Mouse (Mus musculus) spleen, adult 2 months (tissue): ENCODE measurements around the gene Fth1. TPM values are rescaled to one million over a fixed set of nuclear protein-coding genes. Genes with fewer than 3 reads are reported as not detected.
A peak's percentile ranks its signal among the peaks of the same experiment; 100 is the strongest.

ENCODE experiments used
- DNase-seq, 2 experiments: peaks; one replicate each; pipeline versions ENCODE4 v3.0.0 to v3.0.0-alpha.2; 2012 to 2021; ENCODE audit warnings: low spot score in 2 of 2, low read depth in 1 of 2
- H3K27ac ChIP-seq: fragments of 200-500 bp; 2 replicates; pipeline ENCODE4 v1.5.1; 2012; ENCODE audit warnings: low read length, inconsistent platforms; ENCODE audit not compliant: insufficient read depth
- H3K27me3 ChIP-seq: fragments of 200-500 bp; 2 replicates; pipeline ENCODE4 v1.6.1; 2012; ENCODE audit warnings: mild to moderate bottlenecking, moderate library complexity, low read length, inconsistent platforms; ENCODE audit not compliant: control insufficient read depth, insufficient read depth
- H3K36me3 ChIP-seq: fragments of 200-500 bp; 2 replicates; pipeline ENCODE4 v1.6.1; 2012; ENCODE audit warnings: mild to moderate bottlenecking, low read length, inconsistent platforms; ENCODE audit not compliant: control insufficient read depth, insufficient read depth
- H3K4me1 ChIP-seq: fragments of 200-500 bp; 2 replicates; pipeline ENCODE4 v1.6.1; 2011; ENCODE audit warnings: inconsistent platforms; ENCODE audit not compliant: control insufficient read depth, insufficient read depth, insufficient read length
- H3K4me3 ChIP-seq: fragments of 200-500 bp; 2 replicates; pipeline ENCODE4 v1.5.1; 2011; ENCODE audit warnings: mild to moderate bottlenecking, inconsistent platforms; ENCODE audit not compliant: insufficient read depth, insufficient read length; ENCODE audit errors: extremely low read depth
- CTCF ChIP-seq: fragments of 200-500 bp; IDR thresholded peaks from 2 replicates; pipeline ENCODE4 v1.5.1; 2011; ENCODE audit warnings: mild to moderate bottlenecking, inconsistent platforms; ENCODE audit not compliant: insufficient read depth, insufficient read length, insufficient replicate concordance; ENCODE audit errors: extremely low read depth
- POLR2A ChIP-seq: fragments of 200-500 bp; IDR thresholded peaks from 2 replicates; pipeline ENCODE4 v1.6.1; 2011; ENCODE audit warnings: low read depth, low read length, inconsistent platforms
- WGBS: fragments of 180-500 bp; shearing (Covaris S2); methylation state at CpG from one replicate; pipeline ENCODE4 v1.1.7; 2018; 5-methylcytosine and 5-hydroxymethylcytosine counted together
- polyA plus RNA-seq: library from polyadenylated mRNA; depleted of rRNA; stranded (reverse); fragments of >200 nt; gene quantifications from 2 replicates; pipeline ENCODE4 v1.2.3, GENCODE M21; 2012

The Fth1 gene
- polyA plus RNA-seq, 1 experiment, result 3,609 TPM

- H3K4me1 ChIP-seq, result no peaks in the 10 kb centered on the region
- no peaks in the 10 kb centered on the region for H3K36me3 ChIP-seq
- 31% methylated on average over 3 of the region's 3 CpGs for WGBS
- no peaks in the 10 kb centered on the region for H3K27me3 ChIP-seq
- DNase-seq, result no peak
- no peak overlapping the region for H3K4me3 ChIP-seq
- no peak overlapping the region for H3K27ac ChIP-seq
- TF ChIP-seq CTCF (peak; percentile 41; the same call in 1 of the 2 replicates), POLR2A (no peak)
These were observed 19.9 kb downstream of the Fth1 start for GRCm38 (mm10) chr19:10000330-10000729.

DNA sequence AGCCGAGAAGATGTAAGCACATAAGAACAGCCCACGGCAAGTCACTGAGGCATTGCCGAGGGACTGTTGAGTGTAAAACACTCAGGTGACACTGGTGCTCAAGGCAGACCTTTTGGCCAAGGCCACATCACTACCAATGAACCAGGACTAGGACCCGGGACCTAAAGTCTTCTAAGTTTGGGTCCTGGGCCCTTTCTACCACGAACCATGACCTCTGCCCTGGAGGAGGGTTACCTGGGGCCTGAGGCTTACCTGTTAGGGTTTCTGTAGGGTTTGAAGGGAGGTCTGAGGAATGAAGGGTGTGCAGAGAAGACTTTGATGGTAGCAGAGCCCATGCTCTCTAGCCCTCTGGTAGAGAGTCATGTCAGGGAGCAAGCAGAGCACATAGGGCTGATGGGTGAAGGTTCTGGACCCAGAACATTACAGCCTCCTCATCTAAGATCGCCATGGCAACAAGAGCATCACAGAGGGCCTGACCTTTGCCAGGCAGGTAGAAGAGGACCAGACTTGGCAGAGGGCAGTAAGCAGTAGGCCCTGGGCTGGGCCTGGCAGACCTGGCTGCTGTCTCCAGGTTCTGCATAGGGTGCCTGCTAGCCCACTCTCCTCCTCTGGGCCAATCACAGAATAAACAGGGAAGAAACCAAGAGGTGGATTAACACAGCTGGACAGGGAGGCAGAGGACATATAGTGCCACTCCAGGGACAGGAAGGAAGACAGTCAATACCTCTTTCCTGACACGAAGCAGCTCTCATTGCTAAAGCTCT is 21.0 kb downstream of the Fth1 start, which contains the start of the genes Best1 and Rab3il1:
TSS of gene Best1 (minus strand) at position 428 of the 764 bp plus-strand sequence.
TSS of gene Rab3il1 (plus strand) at position 464 of the 764 bp plus-strand sequence.
- H3K36me3 ChIP-seq, result no peaks in the 10 kb centered on the region
- no peaks in the 10 kb centered on the region for H3K27me3 ChIP-seq
- H3K27ac ChIP-seq, result no peak within 1 kb of the TSS
- H3K4me3 ChIP-seq, result no peak within 1 kb of the TSS
- H3K4me1 ChIP-seq, result no peaks in the 10 kb centered on the region
- TF ChIP-seq CTCF (no peak), POLR2A (no peak)
- 83% methylated on average over 7 of the region's 7 CpGs for WGBS
- no peak for DNase-seq

DNA sequence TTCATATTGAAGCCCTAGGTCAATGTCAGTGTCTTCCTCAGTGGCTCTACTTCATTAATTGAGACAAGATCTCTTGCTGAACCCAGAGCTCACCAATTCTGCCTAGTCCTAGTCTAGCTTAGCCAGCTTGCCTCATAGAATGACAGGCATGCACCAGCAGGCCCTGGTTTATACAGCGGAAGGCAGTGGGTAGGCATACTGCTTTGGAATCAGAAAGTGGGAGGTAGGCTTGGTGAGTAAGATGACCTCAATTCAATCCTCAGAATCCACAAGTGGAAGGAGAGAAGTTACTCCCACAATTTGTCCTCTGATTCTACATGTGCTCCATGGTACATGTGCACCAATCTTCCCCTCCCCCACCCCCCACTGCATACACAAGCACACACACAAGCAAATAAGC is 23.3 kb downstream of the Fth1 start:
- TF ChIP-seq CTCF, result no peak
- no peak for TF ChIP-seq POLR2A
- Histone ChIP-seq H3K4me3 (no peak overlapping the region), H3K36me3 (no peaks in the 10 kb centered on the region), H3K27me3 (no peaks in the 10 kb centered on the region), H3K27ac (no peak overlapping the region), H3K4me1 (no peaks in the 10 kb centered on the region)
- 97% methylated on average over 1 of the region's 1 CpGs for WGBS
- no peak for DNase-seq

DNA sequence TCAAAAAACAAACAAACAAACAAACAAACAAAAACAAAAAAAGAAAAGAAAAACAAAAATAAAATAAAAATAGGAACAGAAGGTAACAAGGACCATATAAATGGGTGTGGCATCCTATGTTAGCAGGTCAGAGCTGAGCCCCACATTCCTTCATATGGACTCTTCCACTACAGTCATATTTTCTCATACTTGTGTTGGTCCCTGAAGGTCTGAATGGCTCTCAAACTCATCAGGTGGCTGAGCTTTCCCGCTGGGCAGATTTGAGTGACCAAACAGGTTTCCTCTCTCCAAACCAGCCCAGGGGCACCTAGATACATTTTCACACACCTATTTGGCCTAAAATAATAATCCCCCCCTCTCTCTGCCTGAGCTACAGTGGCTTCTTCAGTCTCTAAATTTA is 31.0 kb downstream of the Fth1 start:
- 77% methylated on average over 1 of the region's 1 CpGs for WGBS
- TF ChIP-seq POLR2A, result no peak
- no peak for TF ChIP-seq CTCF
- Histone ChIP-seq H3K4me3 (no peak overlapping the region), H3K4me1 (no peaks in the 10 kb centered on the region), H3K27ac (no peak overlapping the region), H3K27me3 (no peaks in the 10 kb centered on the region), H3K36me3 (no peaks in the 10 kb centered on the region)
- no peak for DNase-seq

DNA sequence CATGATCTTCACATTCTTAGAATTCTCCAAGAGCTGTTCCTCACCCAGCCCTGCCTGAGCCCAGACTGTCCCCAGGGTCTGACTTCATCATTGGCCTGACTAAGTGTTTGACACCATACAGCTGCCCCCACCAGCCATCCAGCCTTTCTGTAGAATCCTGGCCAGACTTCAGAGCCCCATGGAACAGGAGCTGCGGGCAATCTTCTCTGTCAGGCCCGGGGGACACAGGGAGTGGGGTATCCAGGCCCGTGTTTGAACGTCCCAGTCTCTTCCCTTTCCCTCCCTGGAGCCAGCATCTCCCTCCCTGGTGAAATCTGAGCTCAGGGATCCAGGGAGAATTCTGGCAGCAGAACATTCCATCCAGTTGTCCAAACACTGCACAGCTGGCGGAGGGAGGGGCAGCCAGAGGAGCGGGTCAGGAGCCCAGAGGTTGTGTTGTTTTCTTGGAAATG is 32.5 kb downstream of the Fth1 start:
- Histone ChIP-seq H3K4me3 (no peak overlapping the region), H3K27me3 (no peaks in the 10 kb centered on the region), H3K27ac (peak overlapping the region; percentile 32; the same call in 1 of the 2 replicates), H3K36me3 (no peaks in the 10 kb centered on the region), H3K4me1 (0 out of 2 replicates have a peak, but pooled peaks cover under 1% of the 10 kb centered on the region)
- TF ChIP-seq POLR2A, result no peak
- TF ChIP-seq CTCF, result no peak
- no peak for DNase-seq
- WGBS, result 87% methylated on average over 6 of the region's 6 CpGs

GRCm38 (mm10) chr19:10013348-10013747 is 33.0 kb downstream of the Fth1 start:
- Histone ChIP-seq H3K4me1 (peaks cover 5% of the 10 kb centered on the region), H3K27ac (peak overlapping the region; percentile 33; the same call in 1 of the 2 replicates), H3K36me3 (no peaks in the 10 kb centered on the region), H3K4me3 (no peak overlapping the region), H3K27me3 (peaks cover 3% of the 10 kb centered on the region; the same call in 1 of the 2 replicates)
- no peak for DNase-seq
- 61% methylated on average over 3 of the region's 3 CpGs for WGBS
- TF ChIP-seq POLR2A (no peak), CTCF (no peak)

GRCm38 (mm10) chr19:10013913-10014312 is 33.5 kb downstream of the Fth1 start:
- Histone ChIP-seq H3K27ac (peak overlapping the region; percentile 33; the same call in 1 of the 2 replicates), H3K36me3 (no peaks in the 10 kb centered on the region), H3K4me1 (peaks cover 6% of the 10 kb centered on the region), H3K4me3 (no peak overlapping the region), H3K27me3 (peaks cover 3% of the 10 kb centered on the region; the same call in 1 of the 2 replicates)
- no peak for TF ChIP-seq CTCF
- TF ChIP-seq POLR2A, result no peak
- no peak for DNase-seq
- 67% methylated on average over 5 of the region's 5 CpGs for WGBS
